Mouse (Mus musculus): ENCODE data around the gene Gm5089.

Gm5089 gene

DNA sequence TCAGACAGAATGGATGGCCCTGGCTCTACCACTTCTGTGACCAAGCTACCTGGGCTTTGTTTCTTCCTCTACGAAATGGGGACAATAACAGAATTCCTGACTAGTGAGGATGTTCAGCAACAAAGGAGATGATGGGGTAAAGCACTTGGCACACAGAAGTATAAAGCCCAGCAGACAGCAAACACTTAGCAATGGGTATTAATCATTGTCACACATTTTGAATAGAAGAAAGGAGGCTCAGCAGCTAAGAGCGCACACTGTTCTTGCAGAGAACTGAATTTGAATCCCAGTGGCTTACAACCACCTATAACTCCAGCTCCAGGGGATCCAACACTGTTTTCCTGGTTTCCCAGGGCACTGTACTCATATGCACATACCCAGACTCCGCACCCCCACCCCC lies 23.3 kb downstream of the Gm5089 start:
- DNase-seq (ENCODE audit: low read depth in 1 of 2, low spot score in 2 of 2), result no peak

DNA sequence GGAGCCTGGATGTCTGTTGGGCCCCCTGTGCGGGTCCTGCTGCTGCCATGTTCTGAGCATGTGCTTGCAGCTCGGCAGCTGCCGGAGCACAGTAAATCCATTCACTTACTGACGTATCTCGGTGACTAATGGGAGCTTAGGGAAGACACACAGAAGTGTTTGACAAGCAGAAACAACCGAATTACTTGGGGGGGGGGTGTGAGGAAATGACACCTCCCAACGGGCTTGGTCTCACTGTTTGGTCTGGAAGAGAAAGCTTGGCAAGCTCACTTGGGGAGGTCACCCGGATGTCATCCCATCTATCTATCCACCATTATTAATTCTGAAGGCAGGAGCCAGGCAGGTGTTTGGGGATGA lies 23.7 kb downstream of the Gm5089 start:
- no peak for DNase-seq (ENCODE audit: low read depth in 1 of 2, low spot score in 2 of 2)

- no peak for DNase-seq (ENCODE audit: low read depth in 1 of 2, low spot score in 2 of 2)
These were observed 24.2 kb downstream of the Gm5089 start for GRCm38 (mm10) chr14:122426529-122427203.

DNA sequence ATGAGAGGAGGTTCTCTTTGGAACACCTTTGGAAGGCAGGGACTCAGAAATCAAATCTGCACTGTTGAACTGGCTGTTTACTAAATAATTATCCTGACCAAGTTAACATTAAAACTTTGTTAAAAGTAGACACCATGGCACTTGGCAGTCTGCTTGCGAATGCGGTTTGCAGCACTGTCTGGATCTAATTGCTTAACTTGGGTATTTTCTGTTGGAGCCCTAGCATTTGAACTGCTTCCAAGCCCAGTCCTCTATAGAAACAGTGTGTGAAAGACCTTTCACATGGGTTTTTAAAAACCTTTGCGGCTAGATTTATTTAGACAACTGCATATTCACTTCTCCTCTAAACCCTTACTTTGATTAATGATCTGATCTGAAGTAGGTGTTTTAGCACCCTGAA lies 26.5 kb downstream of the Gm5089 start:
- DNase-seq (ENCODE audit: low read depth in 1 of 2, low spot score in 2 of 2), result no peak

- DNase-seq (ENCODE audit: low read depth in 1 of 2, low spot score in 2 of 2), result no peak
These were observed 34.6 kb downstream of the Gm5089 start for GRCm38 (mm10) chr14:122416166-122416771.

DNA sequence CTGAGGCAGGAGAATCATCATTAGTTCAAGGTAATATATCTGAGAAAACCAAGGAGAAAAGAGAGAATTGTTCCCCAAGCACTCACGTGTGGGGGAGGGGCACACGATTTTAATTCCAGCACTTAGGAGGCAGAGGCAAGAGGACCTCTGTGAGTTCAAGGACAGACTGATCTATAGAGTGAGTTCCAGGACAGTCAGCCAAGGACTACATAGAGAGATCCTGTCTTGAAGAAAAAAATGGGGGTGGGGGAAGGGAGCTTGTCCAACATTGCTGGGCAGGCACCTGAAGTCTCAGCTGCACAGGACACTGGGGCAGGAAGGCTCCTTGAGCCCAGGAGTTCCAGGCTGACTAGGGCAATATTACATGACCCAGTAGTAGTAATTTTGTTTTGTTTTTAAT lies 36.1 kb downstream of the Gm5089 start:
- DNase-seq (ENCODE audit: low read depth in 1 of 2, low spot score in 2 of 2), result no peak

GRCm38 (mm10) chr14:122413542-122413928 lies 37.4 kb downstream of the Gm5089 start:
- no peak for DNase-seq (ENCODE audit: low read depth in 1 of 2, low spot score in 2 of 2)

GRCm38 (mm10) chr14:122412841-122413541 lies 37.9 kb downstream of the Gm5089 start:
- DNase-seq (ENCODE audit: low read depth in 1 of 2, low spot score in 2 of 2), result no peak

DNA sequence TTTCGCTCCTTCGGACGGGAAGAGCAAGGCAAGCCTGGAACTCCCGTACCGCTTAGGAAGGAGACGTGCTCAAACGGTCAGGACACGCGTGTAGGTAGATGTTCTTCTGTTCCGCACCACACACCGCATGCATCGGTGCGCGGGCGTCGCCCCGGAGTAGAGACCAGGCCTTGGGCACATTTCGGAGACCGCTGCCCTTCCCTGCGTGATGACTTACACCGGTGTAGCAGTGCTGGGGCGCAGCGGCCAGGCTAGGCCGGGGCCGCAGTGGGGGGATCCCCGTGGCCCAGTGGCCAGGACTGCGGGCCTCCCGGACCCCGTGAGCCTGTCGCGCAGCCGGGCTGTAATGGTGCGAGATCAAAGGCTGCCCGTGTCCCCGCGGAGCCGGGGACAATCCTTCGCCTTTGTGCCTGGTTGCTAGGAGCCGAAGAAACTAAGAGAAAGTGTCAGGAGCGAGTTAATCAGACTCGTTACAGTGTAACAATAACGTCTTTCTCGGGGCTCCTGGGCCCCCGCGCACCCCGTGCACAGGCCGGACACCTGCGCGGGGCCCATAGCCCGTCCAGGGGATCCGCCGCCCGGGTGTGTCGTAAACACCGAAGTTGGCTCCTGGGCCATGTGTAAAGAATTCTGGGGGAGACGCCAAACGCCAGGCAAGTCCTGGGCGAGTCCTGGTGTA lies 44.2 kb downstream of the Gm5089 start:
- no peak for DNase-seq (ENCODE audit: low read depth in 1 of 2, low spot score in 2 of 2)

GRCm38 (mm10) chr14:122405897-122406540 lies 44.9 kb downstream of the Gm5089 start:
- DNase-seq (ENCODE audit: low read depth in 1 of 2, low spot score in 2 of 2), result no peak

GRCm38 (mm10) chr14:122405236-122405635 lies 45.7 kb downstream of the Gm5089 start:
- no peak for DNase-seq (ENCODE audit: low read depth in 1 of 2, low spot score in 2 of 2)

GRCm38 (mm10) chr14:122404596-122405154 lies 46.2 kb downstream of the Gm5089 start:
- DNase-seq (ENCODE audit: low read depth in 1 of 2, low spot score in 2 of 2), result no peak

DNA sequence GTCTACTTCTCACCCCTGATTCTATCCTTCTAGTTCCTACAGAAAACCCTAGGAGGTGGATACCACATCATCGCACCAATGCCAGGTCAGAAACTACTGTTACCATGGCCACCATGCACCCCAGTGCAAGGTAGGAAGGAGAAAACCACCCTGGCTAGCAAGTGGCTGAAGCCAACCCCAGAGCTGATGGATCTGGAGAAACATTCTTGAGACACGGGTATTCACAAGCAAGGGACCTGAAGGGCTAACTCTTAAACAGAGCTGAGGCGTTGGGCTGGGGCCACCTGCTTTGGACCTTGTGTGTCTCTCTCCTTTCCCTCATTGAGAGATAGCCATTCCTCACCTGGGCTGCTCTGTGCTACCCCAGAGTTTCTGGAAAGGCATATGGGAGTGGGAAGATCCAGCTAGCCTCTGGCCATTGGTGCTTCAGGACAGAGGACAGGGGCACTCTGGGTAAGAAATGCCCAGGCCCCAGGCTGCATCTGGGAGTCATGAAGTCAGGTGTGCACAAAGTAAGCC lies 47.4 kb downstream of the Gm5089 start:
- DNase-seq (ENCODE audit: low read depth in 1 of 2, low spot score in 2 of 2), result no peak

DNA sequence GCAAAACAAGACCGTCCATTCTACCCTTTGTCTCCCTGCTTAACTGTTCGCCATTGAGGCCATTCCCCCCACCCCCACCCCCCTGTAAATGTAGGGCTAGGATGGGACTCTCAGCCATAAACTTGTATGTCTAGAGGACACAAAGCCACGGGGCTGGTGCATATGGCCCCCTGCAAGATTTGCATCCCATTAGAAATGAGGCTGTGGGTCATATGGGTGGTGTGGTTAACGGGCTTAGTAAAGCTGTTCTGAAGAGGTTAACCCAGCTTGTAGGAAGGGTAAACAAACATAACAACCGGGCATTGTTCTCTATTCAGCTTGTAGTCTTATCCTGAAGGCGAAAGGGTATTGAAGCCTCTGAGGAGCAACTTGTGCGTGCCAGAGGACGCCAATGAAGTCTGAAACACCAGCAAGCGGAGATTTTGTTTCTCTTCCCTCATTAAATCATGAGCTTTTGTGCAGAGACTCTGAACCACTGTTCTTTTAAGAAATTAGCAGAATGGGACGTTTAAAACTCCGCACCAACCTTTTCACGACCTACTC lies 48.1 kb downstream of the Gm5089 start:
- no peak for DNase-seq (ENCODE audit: low read depth in 1 of 2, low spot score in 2 of 2)

DNA sequence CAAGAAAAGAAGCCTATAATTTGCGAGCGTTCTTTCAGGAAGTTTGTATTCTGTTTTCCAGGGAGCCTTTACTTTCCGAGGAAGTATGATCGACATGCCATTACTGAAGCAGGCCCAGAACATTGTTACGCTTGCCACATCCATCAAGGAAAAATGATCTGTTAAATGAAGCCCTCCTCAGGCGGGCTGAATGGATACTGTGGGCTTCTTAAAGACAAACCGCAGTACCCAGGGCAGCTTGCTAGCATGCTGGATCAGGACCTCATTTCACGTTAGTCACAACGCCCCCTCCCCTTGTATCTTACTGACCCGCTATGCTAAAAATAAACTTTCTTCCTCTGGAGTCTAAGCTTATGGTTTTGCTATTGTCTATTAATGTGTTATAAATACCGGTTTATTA lies 49.0 kb downstream of the Gm5089 start:
- DNase-seq (ENCODE audit: low read depth in 1 of 2, low spot score in 2 of 2), result no peak

GRCm38 (mm10) chr14:122399906-122400305 lies 51.0 kb downstream of the Gm5089 start:
- DNase-seq (ENCODE audit: low read depth in 1 of 2, low spot score in 2 of 2), result no peak

GRCm38 (mm10) chr14:122398676-122399075 lies 52.2 kb downstream of the Gm5089 start:
- DNase-seq (ENCODE audit: low read depth in 1 of 2, low spot score in 2 of 2), result no peak

DNA sequence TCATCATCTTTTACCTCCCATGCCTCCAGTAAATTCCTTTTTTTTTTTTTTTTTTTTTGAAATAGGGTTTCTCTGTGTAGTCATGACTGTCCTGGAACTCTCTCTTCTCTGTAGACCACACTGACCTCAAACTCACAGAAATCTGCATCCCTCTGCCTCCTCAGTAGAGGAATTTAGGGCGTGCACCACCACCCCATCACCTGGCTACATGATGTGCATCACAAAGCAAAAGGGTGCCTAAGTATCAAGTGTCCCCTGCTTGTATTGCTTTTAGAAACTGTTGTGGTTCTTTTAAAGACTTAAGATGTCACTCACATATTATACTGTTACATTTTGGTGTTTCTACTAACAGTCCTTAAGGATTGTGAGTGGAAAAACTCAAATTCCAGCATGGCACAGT lies 57.8 kb downstream of the Gm5089 start:
- no peak for DNase-seq (ENCODE audit: low read depth in 1 of 2, low spot score in 2 of 2)

DNA sequence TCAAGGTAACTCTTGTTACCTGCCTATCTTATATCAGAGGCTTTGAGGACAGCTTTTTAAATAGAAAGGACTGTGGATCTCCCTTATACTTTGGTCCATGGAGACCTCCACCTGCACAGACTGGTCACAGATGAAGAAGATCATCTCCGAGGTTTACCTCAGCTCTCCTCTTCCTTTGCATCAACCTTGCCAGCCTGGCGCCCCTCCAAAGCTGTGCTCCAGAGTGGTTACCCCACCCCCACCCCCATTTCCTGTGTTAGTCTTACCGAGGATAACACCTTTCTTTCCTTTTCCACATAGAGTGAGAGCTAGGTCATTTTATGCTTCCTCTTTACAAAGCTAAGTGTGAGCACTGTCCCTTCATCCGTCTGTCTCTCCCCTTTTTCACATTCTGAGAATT lies 60.0 kb downstream of the Gm5089 start:
- no peak for DNase-seq (ENCODE audit: low read depth in 1 of 2, low spot score in 2 of 2)

GRCm38 (mm10) chr14:122389684-122390370 lies 61.1 kb downstream of the Gm5089 start:
- DNase-seq (ENCODE audit: low read depth in 1 of 2, low spot score in 2 of 2), result no peak
